Mouse (Mus musculus) spleen, adult 10 weeks (tissue): ENCODE data around the gene Il17c. TPM values are rescaled to one million over a fixed set of nuclear protein-coding genes. Genes with fewer than 3 reads are reported as not detected.

Experiments used
- polyA plus RNA-seq: library from polyadenylated mRNA; stranded (reverse); fragments of 350-450 nt; fragmentation: Illumina TruSeq; extraction: RNeasy Lipid Tissue Mini Kit (QIAGEN cat#74804); gene quantifications from one replicate; pipeline ENCODE4 v1.2.3, GENCODE M21; 2015; ENCODE audit warnings: low replicate concordance; ENCODE audit not compliant: insufficient read depth

Gene Il17c
- polyA plus RNA-seq = not detected

GRCm38 (mm10) chr8:122421376-122422070 is at the start of gene Il17c:
Gene Il17c (plus strand): TSS chr8:122422020.

GRCm38 (mm10) chr8:122376365-122377231 is 45.2 kb upstream of the Il17c start, which contains the start of gene Zc3h18:
Gene Zc3h18 (plus strand): TSS chr8:122376609.

GRCm38 (mm10) chr8:122432443-122433268 is 10.8 kb downstream of the Il17c start, which contains the start of gene Cyba:
Gene Cyba (minus strand): TSS chr8:122432930.

GRCm38 (mm10) chr8:122443262-122444006 is 21.6 kb downstream of the Il17c start, which contains the start of gene Mvd:
Gene Mvd (minus strand): TSS chr8:122443422.

DNA sequence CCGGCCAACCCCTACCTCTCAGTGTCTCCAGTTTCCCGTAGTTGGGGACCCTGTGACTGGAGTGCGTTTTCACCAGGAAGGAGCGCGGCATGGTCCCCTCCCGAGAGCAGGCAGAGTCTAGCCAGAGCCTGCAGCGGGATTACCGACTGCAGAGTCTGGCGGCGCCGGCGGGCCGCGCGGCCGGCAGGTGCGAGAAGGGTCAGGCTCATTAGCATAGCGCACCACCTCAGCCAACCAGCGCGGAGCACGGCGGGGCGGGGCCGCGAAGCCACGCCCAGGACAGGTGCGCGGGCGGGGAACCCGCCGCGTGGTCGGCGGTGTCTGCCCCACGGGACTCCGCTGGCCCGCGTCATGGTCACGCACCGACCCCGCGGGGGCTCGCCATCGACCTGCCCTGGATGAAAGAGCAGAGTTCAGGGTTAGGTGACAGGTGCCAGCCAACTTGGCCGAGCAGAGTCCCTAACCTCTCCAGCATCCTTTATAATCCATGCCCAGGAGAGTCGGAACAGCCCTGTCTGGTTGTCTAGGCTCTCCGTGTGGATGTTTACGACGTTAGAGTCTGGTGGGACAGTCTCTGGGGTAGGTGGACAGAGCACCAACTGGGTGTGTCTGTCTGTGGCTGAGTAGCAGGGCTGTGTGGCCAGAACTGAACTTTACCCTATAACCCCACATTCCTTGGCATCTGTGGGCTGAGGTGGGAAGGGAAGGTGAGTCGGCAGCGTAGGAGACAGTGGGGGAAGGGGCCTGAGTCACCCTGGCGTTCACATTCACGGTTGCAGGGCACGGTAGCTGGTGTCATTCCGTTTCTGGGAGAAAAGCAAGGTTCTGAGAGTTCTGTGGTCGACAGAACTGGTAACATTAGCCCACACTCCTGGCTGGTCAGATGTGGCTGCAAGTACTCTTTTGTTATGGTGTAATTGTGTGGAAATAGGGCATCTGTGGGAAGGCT is 39.0 kb downstream of the Il17c start, which contains the start of gene Snai3:
Snai3 (minus strand) TSS at position 210 of the 949 bp plus-strand sequence.

Other genes with a start within 250 kb of the Il17c start
- 2.2 TPM for gene Zfpm1, start 139.9 kb upstream of the Il17c start, polyA plus RNA-seq
- gene Trhr2, start 61.3 kb upstream of the Il17c start, polyA plus RNA-seq = not detected
- gene Zc3h18, start 45.4 kb upstream of the Il17c start, polyA plus RNA-seq = 32.2 TPM
- 98.4 TPM for gene Cyba, start 10.9 kb downstream of the Il17c start, polyA plus RNA-seq
- gene Mvd, start 21.4 kb downstream of the Il17c start, polyA plus RNA-seq = 1.9 TPM
- 1.5 TPM for gene Snai3, start 38.7 kb downstream of the Il17c start, polyA plus RNA-seq
- 17.7 TPM for gene Rnf166, start 54.0 kb downstream of the Il17c start, polyA plus RNA-seq
- gene Ctu2, start 54.1 kb downstream of the Il17c start, polyA plus RNA-seq = 12.3 TPM
- 22.3 TPM for gene Piezo1, start 129.3 kb downstream of the Il17c start, polyA plus RNA-seq
- 12.6 TPM for gene Cdt1, start 146.0 kb downstream of the Il17c start, polyA plus RNA-seq
- 20.1 TPM for gene Aprt, start 154.9 kb downstream of the Il17c start, polyA plus RNA-seq
- 10.4 TPM for gene Galns, start 189.4 kb downstream of the Il17c start, polyA plus RNA-seq
- 39.3 TPM for gene Trappc2l, start 189.6 kb downstream of the Il17c start, polyA plus RNA-seq
- gene Pabpn1l, start 200.7 kb downstream of the Il17c start, polyA plus RNA-seq = not detected